Mouse (Mus musculus): ENCODE measurements around the gene Rbpms2. TPM values are rescaled to one million over a fixed set of nuclear protein-coding genes. Genes with fewer than 3 reads are reported as not detected.
A peak's percentile ranks its signal among the peaks of the same experiment; 100 is the strongest.

Gene Rbpms2
- total and polyA plus RNA-seq, 2 experiments from 2014 or later = 3.1 to 3.4 TPM

DNA sequence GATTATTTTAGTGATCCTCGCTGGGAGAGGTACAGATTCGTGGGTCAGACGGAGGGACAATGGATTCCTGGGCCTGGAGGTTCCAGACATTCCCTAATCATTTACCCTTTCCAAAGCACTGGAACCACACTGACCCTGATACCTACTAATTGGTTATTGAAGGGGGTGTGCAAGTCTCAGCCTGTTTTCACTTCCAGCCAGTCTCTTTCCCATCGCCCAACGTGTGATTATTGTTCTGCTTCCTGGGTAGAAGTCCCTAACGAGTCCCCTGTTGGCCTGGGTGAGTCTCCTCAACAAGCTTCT, 42.2 kb upstream of the Rbpms2 start:
- Histone ChIP-seq H3K9ac (replicated peaks; ENCODE audit: low read length, poor library complexity, severe bottlenecking) (0 out of 2 replicates have a peak overlapping the region, but pooled peaks have one; percentile 3), H3K4me3 (ENCODE audit: low read depth, low read length) (peak overlapping the region; percentile 48), H3K9me3 (ENCODE audit: low read length) (no peaks in the 10 kb centered on the region), H3K4me1 (ENCODE audit: insufficient read depth, low read length) (no peaks in the 10 kb centered on the region; the same call in 1 of the 2 replicates), H3K27ac (ENCODE audit: low read depth, low read length) (no peak overlapping the region), H3K27me3 (ENCODE audit: insufficient read depth, low read length) (peaks cover 10% of the 10 kb centered on the region), H3K36me3 (ENCODE audit: insufficient read depth, low read length) (no peaks in the 10 kb centered on the region), H3K4me2 (ENCODE audit: low read depth, low read length, poor library complexity, severe bottlenecking) (peak overlapping the region; percentile 100)
- DNase-seq (ENCODE audit: low spot score) = no peak
- WGBS = under 1% methylated on average over 6 of the region's 6 CpGs
- no peak for ATAC-seq (ENCODE audit: low FRiP score)
- TF ChIP-seq CTCF (IDR thresholded peaks at IDR 0.05) = no peak

DNA sequence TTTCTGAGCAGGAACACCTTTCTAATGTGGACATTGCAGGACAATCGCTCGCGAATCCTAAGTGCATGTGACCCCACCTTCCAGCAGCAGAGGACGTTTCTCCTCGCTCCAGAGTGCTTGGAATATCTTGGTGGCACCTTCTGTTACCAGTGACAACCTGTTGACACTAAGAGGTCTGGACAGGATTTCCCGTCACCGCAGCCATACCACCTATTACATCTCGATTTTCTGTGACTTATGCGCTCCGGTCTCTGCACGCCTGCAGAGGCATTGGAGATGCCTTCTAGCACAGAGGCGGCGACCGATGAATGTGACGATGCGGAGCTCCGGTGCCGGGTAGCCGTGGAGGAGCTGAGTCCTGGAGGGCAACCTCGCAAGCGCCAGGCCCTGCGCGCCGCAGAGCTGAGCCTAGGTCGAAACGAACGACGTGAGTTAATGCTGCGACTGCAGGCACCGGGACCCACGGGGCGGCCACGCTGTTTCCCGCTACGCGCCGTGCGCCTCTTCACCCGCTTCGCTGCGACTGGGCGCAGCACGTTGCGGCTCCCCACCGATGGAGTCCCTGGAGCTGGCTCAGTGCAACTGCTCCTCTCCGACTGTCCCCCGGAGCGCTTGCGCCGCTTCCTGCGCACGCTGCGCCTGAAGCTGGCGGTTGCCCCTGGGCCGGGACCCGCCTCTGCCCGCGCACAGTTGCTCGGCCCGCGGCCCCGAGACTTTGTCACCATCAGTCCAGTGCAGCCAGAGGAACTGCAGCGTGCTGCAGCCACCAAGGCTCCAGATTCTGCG, 41.7 kb upstream of the Rbpms2 start:
- Histone ChIP-seq H3K4me2 (ENCODE audit: low read depth, low read length, poor library complexity, severe bottlenecking) (peak overlapping the region; percentile 100), H3K4me3 (ENCODE audit: low read depth, low read length) (peak overlapping the region; percentile 48), H3K4me1 (ENCODE audit: insufficient read depth, low read length) (no peaks in the 10 kb centered on the region; the same call in 1 of the 2 replicates), H3K9me3 (ENCODE audit: low read length) (no peaks in the 10 kb centered on the region), H3K9ac (replicated peaks; ENCODE audit: low read length, poor library complexity, severe bottlenecking) (peak overlapping the region; percentile 44), H3K36me3 (ENCODE audit: insufficient read depth, low read length) (no peaks in the 10 kb centered on the region), H3K27me3 (ENCODE audit: insufficient read depth, low read length) (peaks cover 10% of the 10 kb centered on the region), H3K27ac (ENCODE audit: low read depth, low read length) (no peak overlapping the region)
- ATAC-seq (ENCODE audit: low FRiP score) = no peak; the same call in 1 of the 2 replicates
- TF ChIP-seq CTCF (IDR thresholded peaks at IDR 0.05) = no peak
- under 1% methylated on average over 61 of the region's 64 CpGs for WGBS
- DNase-seq (ENCODE audit: low spot score) = no peak

GRCm38 (mm10) chr9:65589091-65589490, 40.4 kb upstream of the Rbpms2 start:
- 87% methylated on average over 3 of the region's 3 CpGs for WGBS
- Histone ChIP-seq H3K9ac (replicated peaks; ENCODE audit: low read length, poor library complexity, severe bottlenecking) (no peak overlapping the region), H3K27ac (ENCODE audit: low read depth, low read length) (no peak overlapping the region), H3K4me1 (ENCODE audit: insufficient read depth, low read length) (no peaks in the 10 kb centered on the region; the same call in 1 of the 2 replicates), H3K4me3 (ENCODE audit: low read depth, low read length) (no peak overlapping the region), H3K27me3 (ENCODE audit: insufficient read depth, low read length) (peaks cover 10% of the 10 kb centered on the region), H3K36me3 (ENCODE audit: insufficient read depth, low read length) (no peaks in the 10 kb centered on the region), H3K4me2 (ENCODE audit: low read depth, low read length, poor library complexity, severe bottlenecking) (peak overlapping the region; percentile 100; the same call in 1 of the 2 replicates), H3K9me3 (ENCODE audit: low read length) (no peaks in the 10 kb centered on the region)
- TF ChIP-seq CTCF (IDR thresholded peaks at IDR 0.05) = no peak
- DNase-seq (ENCODE audit: low spot score) = no peak
- ATAC-seq (ENCODE audit: low FRiP score) = no peak

DNA sequence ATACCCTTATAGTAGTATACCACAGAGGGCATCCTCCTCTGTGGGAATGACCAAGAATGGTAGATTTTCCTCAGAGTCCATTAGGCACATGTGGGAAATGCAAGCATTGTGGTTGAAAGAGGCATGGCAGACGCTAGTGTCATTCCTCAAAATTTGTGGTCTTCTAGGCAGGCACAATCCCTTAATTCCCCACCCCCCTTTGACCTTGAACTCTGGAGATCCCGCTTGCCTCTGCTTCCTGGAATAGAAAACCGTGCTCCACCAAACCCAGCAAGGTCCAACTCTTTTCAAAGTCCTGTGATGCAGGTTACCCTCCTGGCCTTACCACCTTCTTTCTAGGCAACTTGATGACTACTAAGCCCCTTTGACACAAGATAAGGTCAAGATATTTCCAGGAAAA, 36.7 kb upstream of the Rbpms2 start:
- Histone ChIP-seq H3K4me1 (ENCODE audit: insufficient read depth, low read length) (no peaks in the 10 kb centered on the region; the same call in 1 of the 2 replicates), H3K9ac (replicated peaks; ENCODE audit: low read length, poor library complexity, severe bottlenecking) (no peak overlapping the region), H3K4me3 (ENCODE audit: low read depth, low read length) (no peak overlapping the region), H3K27me3 (ENCODE audit: insufficient read depth, low read length) (peaks cover 6% of the 10 kb centered on the region), H3K36me3 (ENCODE audit: insufficient read depth, low read length) (no peaks in the 10 kb centered on the region), H3K27ac (ENCODE audit: low read depth, low read length) (no peak overlapping the region), H3K4me2 (ENCODE audit: low read depth, low read length, poor library complexity, severe bottlenecking) (no peak overlapping the region), H3K9me3 (ENCODE audit: low read length) (no peaks in the 10 kb centered on the region)
- ATAC-seq (ENCODE audit: low FRiP score) (no peak), DNase-seq (ENCODE audit: low spot score) (no peak)
- no peak for TF ChIP-seq CTCF (IDR thresholded peaks at IDR 0.05)
- WGBS = 93% methylated on average over 3 of the region's 3 CpGs

DNA sequence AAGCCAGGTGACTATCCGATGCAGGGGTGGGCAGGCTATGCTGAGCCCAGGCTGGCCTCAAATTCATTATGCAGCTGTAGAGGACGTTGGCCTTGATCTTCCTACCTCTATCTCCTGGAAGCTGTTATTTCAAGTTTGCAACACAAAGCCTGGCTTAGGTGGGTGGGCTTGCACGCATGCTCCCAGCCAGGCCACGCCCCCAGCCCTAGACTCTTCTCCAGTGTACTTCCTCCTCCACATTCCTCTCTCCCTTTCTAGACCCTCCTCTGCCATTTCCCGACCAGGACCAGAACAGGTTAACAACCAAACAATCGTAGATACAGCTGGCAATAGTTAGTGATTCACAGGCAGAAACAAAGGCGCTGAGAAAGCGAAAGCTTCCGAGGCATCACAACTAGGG, 35.9 kb upstream of the Rbpms2 start:
- WGBS = 83% methylated on average over 9 of the region's 9 CpGs
- Histone ChIP-seq H3K9me3 (ENCODE audit: low read length) (no peaks in the 10 kb centered on the region), H3K36me3 (ENCODE audit: insufficient read depth, low read length) (no peaks in the 10 kb centered on the region), H3K9ac (replicated peaks; ENCODE audit: low read length, poor library complexity, severe bottlenecking) (no peak overlapping the region), H3K4me3 (ENCODE audit: low read depth, low read length) (no peak overlapping the region), H3K4me1 (ENCODE audit: insufficient read depth, low read length) (no peaks in the 10 kb centered on the region), H3K27me3 (ENCODE audit: insufficient read depth, low read length) (peaks cover 6% of the 10 kb centered on the region), H3K27ac (ENCODE audit: low read depth, low read length) (no peak overlapping the region), H3K4me2 (ENCODE audit: low read depth, low read length, poor library complexity, severe bottlenecking) (no peak overlapping the region)
- no peak for ATAC-seq (ENCODE audit: low FRiP score)
- TF ChIP-seq CTCF (IDR thresholded peaks at IDR 0.05) = no peak
- no peak for DNase-seq (ENCODE audit: low spot score)

DNA sequence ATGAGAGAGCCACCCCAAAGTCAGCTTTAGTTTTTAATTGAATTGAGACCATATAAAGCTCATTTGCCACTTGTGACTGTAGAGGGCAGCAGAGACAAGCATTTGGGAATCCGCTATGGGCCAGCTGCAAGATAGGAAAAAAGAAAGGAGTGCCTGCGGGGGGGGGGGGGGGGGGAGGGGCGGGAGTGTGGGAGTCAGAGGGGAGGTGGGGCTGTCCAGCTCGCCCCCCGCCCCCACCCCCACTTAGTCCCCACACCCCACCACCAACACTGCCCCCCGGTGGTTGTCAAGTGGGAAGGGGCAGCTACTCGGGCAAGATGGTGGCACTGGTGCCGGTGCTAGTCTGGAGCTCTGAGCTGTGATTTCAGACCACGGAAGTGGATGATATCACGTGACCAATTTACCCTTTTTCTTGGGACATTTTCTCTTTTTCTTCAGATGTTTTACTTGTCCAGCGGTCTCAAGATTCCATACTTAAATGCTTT, 30.6 kb upstream of the Rbpms2 start:
- no peaks in the 10 kb centered on the region for H3K27me3 ChIP-seq (ENCODE audit: insufficient read depth, low read length)
- no peak overlapping the region for H3K4me3 ChIP-seq (ENCODE audit: low read depth, low read length)
- 56% methylated on average over 6 of the region's 11 CpGs for WGBS
- H3K27ac ChIP-seq (ENCODE audit: low read depth, low read length) = no peak overlapping the region
- TF ChIP-seq CTCF (IDR thresholded peaks at IDR 0.05) = peak; percentile 73
- no peaks in the 10 kb centered on the region for H3K4me1 ChIP-seq (ENCODE audit: insufficient read depth, low read length)
- H3K9me3 ChIP-seq (ENCODE audit: low read length) = no peaks in the 10 kb centered on the region
- no peak overlapping the region for H3K4me2 ChIP-seq (ENCODE audit: low read depth, low read length, poor library complexity, severe bottlenecking)
- no peak overlapping the region for H3K9ac ChIP-seq (replicated peaks; ENCODE audit: low read length, poor library complexity, severe bottlenecking)
- no peaks in the 10 kb centered on the region for H3K36me3 ChIP-seq (ENCODE audit: insufficient read depth, low read length)
- ATAC-seq (ENCODE audit: low FRiP score) = no peak
- peak; percentile 76 for DNase-seq (ENCODE audit: low spot score)

Data from midbrain, postnatal 0 days (tissue).